Mouse (Mus musculus): ENCODE data around the gene Abca2.

DNA sequence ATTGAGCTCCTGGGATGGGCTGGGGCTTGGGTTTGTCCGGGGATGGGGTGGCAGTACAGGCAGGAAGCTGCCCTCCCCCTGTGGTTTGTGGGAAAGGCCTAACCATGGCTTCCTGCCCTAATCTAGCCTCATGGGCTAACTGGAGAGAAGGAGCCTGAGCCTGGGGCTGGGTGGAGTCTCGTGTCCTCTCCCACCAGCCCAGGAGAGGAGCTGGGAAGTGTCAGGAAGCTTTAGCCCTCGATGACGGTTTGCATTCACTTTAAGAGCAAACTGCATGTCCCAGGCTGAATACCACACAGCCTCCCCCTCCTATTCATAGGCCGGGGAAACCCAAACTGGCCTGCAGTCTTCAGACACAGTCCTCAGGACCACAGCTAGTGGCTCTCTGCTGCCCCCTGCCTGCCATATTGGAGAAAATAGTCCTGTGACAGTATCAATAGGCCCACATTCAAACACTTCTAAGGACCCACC, 1.7 kb upstream of the Abca2 start:
- TF ChIP-seq POLR2A (IDR thresholded peaks at IDR 0.05; ENCODE audit: borderline replicate concordance, control insufficient read depth, low read depth, low read length) (no peak), CTCF (IDR thresholded peaks at IDR 0.05; ENCODE audit: control insufficient read depth, insufficient read depth, low read length) (peak; percentile 91)
